Mouse (Mus musculus) monocyte, adult 5-6 weeks (primary cell): ENCODE measurements at regions not wholly inside any gene's neighbourhood (a gene's known extent, or its start where the extent isn't known, plus 50 kb on each side); places are given as distances from the start of the nearest gene placed in this dataset.
A peak's percentile ranks its signal among the peaks of the same experiment; 100 is the strongest.
"Not testable (repeated sequence)": the region's sequence is repeated elsewhere in the genome, so short reads cannot be mapped to it uniquely, and the experiment has no call there.

Source experiments
- ATAC-seq: fragments of 153-309, 156-312 bp; replicated peaks from 2 replicates; pipeline ENCODE4 v1.8.0; 2017; ENCODE audit warnings: mild to moderate bottlenecking; ENCODE audit not compliant: low TSS enrichment, insufficient number of reproducible peaks, severe bottlenecking, poor library complexity, low FRiP score

DNA sequence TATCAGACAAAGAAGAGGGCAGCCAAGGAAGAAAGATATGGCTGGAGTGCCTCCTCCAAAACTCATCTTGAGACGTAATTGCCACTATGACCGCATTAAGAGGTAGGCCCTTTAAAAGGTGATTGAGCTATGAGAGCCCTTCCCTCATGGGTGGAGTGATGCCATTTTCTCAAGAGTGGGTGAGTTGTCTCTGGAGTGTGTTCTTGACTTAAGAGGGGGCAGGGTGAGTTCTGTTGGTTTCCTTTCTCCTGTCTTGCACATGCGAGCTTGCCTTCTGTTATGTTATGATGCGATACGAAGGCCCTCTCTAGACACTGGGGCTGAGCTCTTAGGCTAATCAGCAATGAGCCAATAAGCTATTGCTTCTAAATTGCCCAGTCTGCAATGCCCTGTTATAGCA lies 198.2 kb upstream of the Pkdcc start:
- ATAC-seq, result no peak

DNA sequence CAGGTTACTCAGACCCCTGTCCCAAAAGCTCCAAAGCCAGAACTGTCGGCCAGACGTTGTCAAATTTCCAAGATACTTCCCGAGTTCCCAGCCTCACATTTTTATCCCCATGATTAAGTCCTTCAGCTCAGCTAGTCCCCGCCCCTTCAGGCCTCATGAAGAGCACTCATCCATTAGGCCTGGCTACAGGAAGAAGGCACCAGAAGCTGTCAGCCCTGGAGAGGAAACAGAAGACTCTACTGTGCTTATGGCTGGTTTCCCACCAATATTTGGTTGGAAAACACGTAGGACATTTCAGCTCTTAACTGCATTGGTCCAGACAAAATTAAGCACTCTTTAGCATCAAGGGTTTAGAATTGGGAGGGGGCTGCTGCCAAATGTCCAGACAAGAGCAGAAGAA lies 195.8 kb upstream of the Pkdcc start:
- no peak for ATAC-seq

- ATAC-seq, result no peak
These were observed 194.5 kb upstream of the Pkdcc start for GRCm38 (mm10) chr17:83020576-83020975.

DNA sequence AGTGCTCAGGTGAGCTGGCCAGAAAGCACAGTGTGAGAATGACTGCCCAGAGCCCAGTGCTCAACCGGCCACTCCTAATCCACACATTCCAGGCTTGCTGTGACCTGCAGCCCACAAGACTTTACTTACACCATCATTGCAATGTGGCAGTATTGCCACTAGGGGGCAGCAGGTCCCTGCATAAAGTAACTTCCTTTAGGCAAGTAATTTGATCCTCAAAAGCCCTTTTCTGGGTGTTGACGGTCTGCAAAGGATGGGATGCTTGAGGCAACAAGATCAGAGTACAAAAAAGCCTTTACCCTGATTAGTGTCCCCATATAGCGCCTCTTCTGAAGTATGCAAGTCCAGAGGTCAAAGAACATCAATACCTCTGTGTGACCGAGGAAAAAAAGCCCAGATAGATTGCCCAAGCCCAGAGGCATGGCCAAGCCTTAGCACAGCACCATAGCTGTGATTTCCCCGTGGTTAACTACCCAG lies 189.7 kb upstream of the Pkdcc start:
- peak; percentile 57 for ATAC-seq

DNA sequence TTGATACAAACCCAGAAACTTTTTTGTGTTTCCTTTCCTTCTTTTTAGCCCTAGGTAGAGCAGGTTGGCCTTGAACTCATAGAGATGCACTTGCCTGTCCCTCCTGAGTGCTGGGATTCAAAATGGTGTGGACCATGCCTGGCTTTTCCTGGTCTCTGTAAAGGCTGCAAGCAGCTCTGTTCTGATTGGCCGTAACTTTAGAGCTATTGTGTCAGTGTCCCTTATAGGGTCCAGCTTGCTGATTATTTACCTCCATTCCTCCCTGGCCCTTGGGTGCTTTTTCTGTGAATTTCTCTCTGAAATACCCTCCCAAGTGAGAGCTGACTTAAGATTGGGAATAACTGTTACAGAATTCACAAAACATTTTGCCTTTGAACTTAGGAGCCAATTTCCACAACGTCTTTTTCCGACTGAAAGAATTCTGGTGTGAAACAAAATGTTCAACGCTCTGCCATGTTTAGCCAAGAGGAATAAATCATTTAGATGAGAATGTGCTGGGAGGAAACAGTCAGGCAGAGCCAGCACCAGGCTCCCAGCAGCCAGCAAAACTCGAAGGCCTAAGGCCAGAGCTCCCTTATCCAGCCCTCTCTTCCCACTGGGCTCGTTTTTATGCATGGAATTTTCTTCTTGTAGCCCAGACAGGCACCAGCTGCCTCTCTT lies 180.0 kb upstream of the Pkdcc start:
- ATAC-seq, result no peak

DNA sequence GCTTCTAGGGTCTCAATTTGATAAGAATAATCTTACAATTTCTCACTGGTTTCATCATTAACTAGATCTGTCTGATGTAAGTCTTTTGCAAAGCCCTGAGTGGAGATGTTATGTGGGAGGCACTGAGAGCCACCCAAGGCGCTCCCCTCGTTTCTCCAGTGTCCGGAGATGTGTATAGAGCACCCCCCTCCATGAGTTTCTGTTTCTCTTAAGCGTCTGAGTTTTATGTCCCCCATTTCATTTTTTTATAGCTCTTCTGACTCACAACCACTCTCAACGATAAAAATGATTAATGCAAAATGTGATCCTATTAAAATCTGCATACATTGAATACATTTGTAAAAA lies 179.5 kb upstream of the Pkdcc start:
- no peak for ATAC-seq

DNA sequence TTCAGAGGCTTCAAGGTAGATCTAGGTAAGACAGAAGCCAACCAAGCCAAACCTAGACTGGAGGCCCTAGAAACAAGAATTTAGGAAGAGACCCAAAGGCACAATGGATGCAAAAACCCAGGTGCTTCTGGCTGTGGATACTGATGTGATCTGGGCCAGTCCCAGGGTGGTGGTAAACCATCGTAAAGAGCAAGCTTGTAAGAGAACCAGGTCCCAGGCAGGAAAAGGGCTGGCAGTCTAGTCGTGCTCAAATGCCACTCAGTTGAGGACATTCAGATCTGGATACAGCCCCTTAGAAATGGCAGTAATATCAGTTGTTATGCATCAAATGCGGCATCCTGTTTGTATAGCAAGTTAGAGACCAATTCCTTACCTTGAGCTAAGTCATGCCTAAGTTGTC lies 175.5 kb upstream of the Pkdcc start:
- no peak for ATAC-seq

- ATAC-seq, result no peak
These were observed 170.6 kb upstream of the Pkdcc start for GRCm38 (mm10) chr17:83044515-83044914.

DNA sequence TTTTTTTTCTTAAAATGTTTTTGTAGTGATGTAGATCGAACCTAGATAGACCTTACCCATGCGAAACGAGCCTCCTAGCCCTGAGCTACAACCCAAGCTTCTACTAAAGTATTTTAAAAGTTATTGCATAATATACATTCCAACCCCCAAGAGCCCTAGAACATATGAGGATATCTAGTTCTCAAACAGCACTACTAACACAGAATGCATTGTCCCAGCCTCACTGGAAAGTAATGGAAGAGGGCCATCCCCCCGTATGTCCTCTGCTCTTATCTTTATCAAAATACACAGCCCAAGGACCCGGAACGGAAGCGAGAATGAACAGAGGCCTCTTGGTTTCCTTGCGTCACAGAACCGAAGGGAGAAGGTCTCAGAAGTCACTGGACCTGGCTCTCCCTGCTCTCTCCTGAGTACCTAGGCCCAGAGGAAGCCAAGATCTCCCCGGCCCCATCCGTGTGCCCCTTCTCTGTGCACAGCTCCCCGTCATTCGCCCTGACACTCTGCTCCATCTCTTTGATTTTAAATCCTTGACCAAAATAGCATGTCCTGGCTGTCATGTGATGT lies 165.0 kb upstream of the Pkdcc start:
- no peak for ATAC-seq

- no peak for ATAC-seq
These were observed 164.4 kb upstream of the Pkdcc start for GRCm38 (mm10) chr17:83050591-83051197.

GRCm38 (mm10) chr17:83052613-83053140 lies 162.4 kb upstream of the Pkdcc start:
- ATAC-seq, result no peak

- ATAC-seq, result no peak
These were observed 157.3 kb upstream of the Pkdcc start for GRCm38 (mm10) chr17:83057832-83058231.

DNA sequence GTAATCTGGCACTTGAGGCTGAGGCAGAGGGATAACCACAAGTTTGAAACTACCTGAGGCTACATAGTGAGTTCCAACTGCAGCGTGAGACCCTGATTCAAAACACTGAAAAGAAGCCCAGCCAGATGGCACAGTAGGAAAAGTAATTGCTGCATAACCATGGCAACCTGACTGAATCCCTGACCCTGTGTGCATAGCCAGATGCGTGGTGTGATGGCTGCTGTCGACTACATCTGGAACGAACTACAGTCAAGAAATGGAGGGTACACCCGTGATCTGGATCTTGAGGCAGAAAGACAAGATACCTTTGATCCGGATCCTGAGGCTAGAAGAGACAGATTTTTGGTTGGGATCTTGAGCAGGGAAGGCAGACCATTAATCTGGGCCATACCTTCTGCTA lies 153.2 kb upstream of the Pkdcc start:
- no peak for ATAC-seq

GRCm38 (mm10) chr17:83063848-83064247 lies 151.2 kb upstream of the Pkdcc start:
- no peak for ATAC-seq

GRCm38 (mm10) chr17:83064376-83064775 lies 150.7 kb upstream of the Pkdcc start:
- not testable (repeated sequence) for ATAC-seq

DNA sequence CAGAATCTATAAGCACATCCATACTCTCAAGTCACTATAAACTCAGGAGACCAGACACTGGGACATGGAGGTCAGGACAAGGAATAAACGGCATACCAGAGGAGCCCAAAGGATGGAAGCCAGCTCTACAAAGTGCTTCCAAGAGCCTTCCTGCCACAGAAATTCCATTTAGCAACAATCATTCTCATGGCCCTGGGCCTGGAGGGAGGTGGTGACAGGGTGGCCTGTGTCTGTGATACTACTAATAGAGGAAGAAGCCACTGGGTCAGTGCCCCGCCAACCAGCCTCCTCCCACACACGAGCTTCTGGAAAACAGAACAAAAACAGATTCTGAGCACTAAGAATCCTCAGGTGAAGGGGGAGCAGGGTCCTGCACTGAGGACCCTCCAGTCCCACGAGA lies 145.8 kb upstream of the Pkdcc start:
- ATAC-seq, result no peak

DNA sequence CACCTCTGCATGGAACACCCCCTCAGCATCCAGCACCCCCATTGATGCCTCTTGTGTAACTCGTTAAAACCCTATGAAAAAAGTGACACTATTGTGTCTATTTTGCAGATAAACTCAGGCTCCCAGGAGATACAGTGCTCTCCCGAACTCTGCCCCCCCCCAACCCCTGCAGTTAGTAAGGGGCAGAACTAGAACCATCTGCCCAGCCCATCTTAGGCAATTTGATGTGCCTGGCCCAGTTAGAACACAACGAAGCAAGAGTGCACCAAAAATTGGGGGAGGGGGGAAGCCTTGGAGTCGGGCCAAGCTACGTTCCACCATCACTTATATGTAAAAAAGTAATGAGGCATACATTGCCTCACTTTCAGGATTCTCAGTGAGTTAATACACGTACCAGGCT lies 143.3 kb upstream of the Pkdcc start:
- no peak for ATAC-seq

- ATAC-seq, result no peak
These were observed 142.9 kb upstream of the Pkdcc start for GRCm38 (mm10) chr17:83072175-83072574.

- no peak for ATAC-seq
These were observed 140.2 kb upstream of the Pkdcc start for GRCm38 (mm10) chr17:83074893-83075292.
